Mouse (Mus musculus) lung, embryonic 15.5 days (tissue): Measurements from ENCODE around the gene Nfic. TPM values are rescaled to one million over a fixed set of nuclear protein-coding genes. Genes with fewer than 3 reads are reported as not detected.

ENCODE experiments used
- ATAC-seq: fragments of 200-750 bp; cut with Nextera tagmentation; 2 replicates; pipeline ENCODE4 v1.8.0; 2017; ENCODE audit warnings: moderate number of reproducible peaks, borderline replicate concordance; ENCODE audit not compliant: low FRiP score, low TSS enrichment; ENCODE audit errors: extremely low read depth
- H3K27ac ChIP-seq: fragments of 300-500 bp; sonication (generic); 2 replicates; pipeline ENCODE4 v1.5.1; 2015; ENCODE audit warnings: moderate library complexity, mild to moderate bottlenecking, inconsistent platforms
- H3K27me3 ChIP-seq: fragments of 300-500 bp; sonication (generic); 2 replicates; pipeline ENCODE4 v1.6.1; 2015; ENCODE audit warnings: inconsistent platforms
- H3K36me3 ChIP-seq: fragments of 300-500 bp; sonication (generic); 2 replicates; pipeline ENCODE4 v1.6.1; 2015; ENCODE audit warnings: inconsistent platforms
- H3K4me1 ChIP-seq: fragments of 300-500 bp; sonication (generic); 2 replicates; pipeline ENCODE4 v1.6.1; 2015; ENCODE audit warnings: inconsistent platforms
- H3K4me2 ChIP-seq: fragments of 300-500 bp; sonication (generic); 2 replicates; pipeline ENCODE4 v1.6.1; 2015; ENCODE audit warnings: inconsistent platforms, mild to moderate bottlenecking, moderate library complexity
- H3K4me3 ChIP-seq: fragments of 300-500 bp; sonication (generic); 2 replicates; pipeline ENCODE4 v1.5.1; 2015; ENCODE audit warnings: mild to moderate bottlenecking, inconsistent platforms
- H3K9ac ChIP-seq: fragments of 300-500 bp; sonication (generic); 2 replicates; pipeline ENCODE4 v1.6.1; 2015; ENCODE audit warnings: inconsistent platforms
- H3K9me3 ChIP-seq: fragments of 300-500 bp; sonication (generic); 2 replicates; pipeline ENCODE4 v1.6.1; 2016; ENCODE audit warnings: inconsistent platforms
- WGBS: fragments of 180-500 bp; shearing (Covaris S2); methylation state at CpG from one replicate; pipeline ENCODE4 v1.1.7; 2015; 5-methylcytosine and 5-hydroxymethylcytosine counted together
- polyA plus RNA-seq: library from polyadenylated mRNA; unstranded; fragments of >200 nt; fragmentation: Nextera tagmentation; extraction: Ambion mirVana; gene quantifications from 2 replicates; pipeline ENCODE4 v1.2.1, GENCODE M21; 2015

Gene Nfic
- 86.0 and 87.2 TPM in 2 replicates for polyA plus RNA-seq

- H3K9ac ChIP-seq, result no peak within 1 kb of the TSS
- H3K27ac ChIP-seq, result no peak within 1 kb of the TSS
- H3K4me2 ChIP-seq, result no peak within 1 kb of the TSS
- H3K27me3 ChIP-seq, result peaks cover 100% of the 10 kb centered on the region
- H3K4me3 ChIP-seq, result no peak within 1 kb of the TSS
- H3K36me3 ChIP-seq, result no peaks in the 10 kb centered on the region
- peaks cover 5% of the 10 kb centered on the region; the same call in 1 of the 2 replicates for H3K4me1 ChIP-seq
- ATAC-seq, result no peak
- H3K9me3 ChIP-seq, result no peaks in the 10 kb centered on the region
- 49% methylated on average over 28 of the region's 28 CpGs for WGBS
Observed at GRCm38 (mm10) chr10:81455181-81455895, at the start of gene Nfic. TSS of gene Nfic (minus strand) at chr10:81455635.

GRCm38 (mm10) chr10:81502658-81503057 lies 47.2 kb upstream of the Nfic start:
- H3K27me3 ChIP-seq, result no peaks in the 10 kb centered on the region
- H3K27ac ChIP-seq, result no peak overlapping the region
- peaks cover 8% of the 10 kb centered on the region for H3K4me1 ChIP-seq
- WGBS, result 6% methylated on average over 27 of the region's 36 CpGs
- peak overlapping the region; percentile 28 for H3K4me3 ChIP-seq
- H3K36me3 ChIP-seq, result no peaks in the 10 kb centered on the region
- H3K9me3 ChIP-seq, result no peaks in the 10 kb centered on the region
- peak overlapping the region; percentile 25; the same call in 1 of the 2 replicates for H3K9ac ChIP-seq
- peak overlapping the region; percentile 65 for H3K4me2 ChIP-seq
- no peak for ATAC-seq

- Histone ChIP-seq H3K36me3 (no peaks in the 10 kb centered on the region), H3K4me1 (peaks cover 14% of the 10 kb centered on the region), H3K27ac (no peak overlapping the region), H3K9me3 (no peaks in the 10 kb centered on the region), H3K4me3 (no peak overlapping the region), H3K27me3 (no peaks in the 10 kb centered on the region), H3K4me2 (no peak overlapping the region), H3K9ac (no peak overlapping the region)
- no peak for ATAC-seq
- 77% methylated on average over 5 of the region's 5 CpGs for WGBS
Observed at GRCm38 (mm10) chr10:81501863-81502262, 46.4 kb upstream of the Nfic start.

- Histone ChIP-seq H3K4me3 (peak within 1 kb of the TSS; percentile 12; the same call in 1 of the 2 replicates), H3K27me3 (no peaks in the 10 kb centered on the region), H3K9ac (no peak within 1 kb of the TSS), H3K4me2 (peak within 1 kb of the TSS; percentile 33), H3K9me3 (no peaks in the 10 kb centered on the region), H3K27ac (no peak within 1 kb of the TSS; the same call in 1 of the 2 replicates), H3K4me1 (peaks cover 21% of the 10 kb centered on the region), H3K36me3 (no peaks in the 10 kb centered on the region)
- 71% methylated on average over 3 of the region's 3 CpGs for WGBS
- ATAC-seq, result no peak
Observed at GRCm38 (mm10) chr10:81500032-81500431, 44.6 kb upstream of the Nfic start, which contains the start of gene S1pr4. TSS of gene S1pr4 (minus strand) at chr10:81500132.

- H3K9me3 ChIP-seq, result no peaks in the 10 kb centered on the region
- no peak overlapping the region; the same call in 1 of the 2 replicates for H3K27ac ChIP-seq
- H3K4me2 ChIP-seq, result peak overlapping the region; percentile 33
- H3K9ac ChIP-seq, result no peak overlapping the region
- no peaks in the 10 kb centered on the region for H3K27me3 ChIP-seq
- H3K4me1 ChIP-seq, result peaks cover 27% of the 10 kb centered on the region
- H3K4me3 ChIP-seq, result peak overlapping the region; percentile 12; the same call in 1 of the 2 replicates
- no peak for ATAC-seq
- 72% methylated on average over 23 of the region's 23 CpGs for WGBS
- no peaks in the 10 kb centered on the region for H3K36me3 ChIP-seq
Observed at GRCm38 (mm10) chr10:81499250-81499901, 43.9 kb upstream of the Nfic start.

- no peak for ATAC-seq
- no peak overlapping the region for H3K9ac ChIP-seq
- H3K4me2 ChIP-seq, result peak overlapping the region; percentile 92
- peaks cover under 1% of the 10 kb centered on the region; the same call in 1 of the 2 replicates for H3K36me3 ChIP-seq
- 80% methylated on average over 38 of the region's 38 CpGs for WGBS
- no peaks in the 10 kb centered on the region for H3K27me3 ChIP-seq
- H3K4me1 ChIP-seq, result peaks cover 29% of the 10 kb centered on the region
- peak overlapping the region; percentile 12; the same call in 1 of the 2 replicates for H3K4me3 ChIP-seq
- no peak overlapping the region for H3K27ac ChIP-seq
- no peaks in the 10 kb centered on the region for H3K9me3 ChIP-seq
Observed at GRCm38 (mm10) chr10:81498316-81499249, 43.1 kb upstream of the Nfic start.

GRCm38 (mm10) chr10:81497401-81498270 lies 42.2 kb upstream of the Nfic start:
- peak overlapping the region; percentile 99 for H3K4me3 ChIP-seq
- H3K4me1 ChIP-seq, result peaks cover 26% of the 10 kb centered on the region
- H3K4me2 ChIP-seq, result peak overlapping the region; percentile 92
- no peaks in the 10 kb centered on the region for H3K9me3 ChIP-seq
- WGBS, result 78% methylated on average over 17 of the region's 17 CpGs
- H3K27ac ChIP-seq, result no peak overlapping the region
- H3K27me3 ChIP-seq, result no peaks in the 10 kb centered on the region
- H3K36me3 ChIP-seq, result peaks cover 10% of the 10 kb centered on the region; the same call in 1 of the 2 replicates
- peak overlapping the region; percentile 21; the same call in 1 of the 2 replicates for H3K9ac ChIP-seq
- no peak for ATAC-seq

- Histone ChIP-seq H3K27ac (no peak overlapping the region; the same call in 1 of the 2 replicates), H3K4me3 (peak overlapping the region; percentile 99)
- 31% methylated on average over 4 of the region's 4 CpGs for WGBS
Observed at GRCm38 (mm10) chr10:81496969-81497368, 41.5 kb upstream of the Nfic start.

GRCm38 (mm10) chr10:81496264-81496901 lies 40.9 kb upstream of the Nfic start, which contains the start of gene Ncln:
TSS of gene Ncln (minus strand) at chr10:81496392.
- ATAC-seq, result peak; percentile 97
- H3K9ac ChIP-seq, result peak within 1 kb of the TSS; percentile 94
- H3K27me3 ChIP-seq, result no peaks in the 10 kb centered on the region
- peaks cover 22% of the 10 kb centered on the region for H3K36me3 ChIP-seq
- H3K9me3 ChIP-seq, result no peaks in the 10 kb centered on the region
- H3K27ac ChIP-seq, result peak within 1 kb of the TSS; percentile 80
- H3K4me3 ChIP-seq, result peak within 1 kb of the TSS; percentile 99
- peaks cover 26% of the 10 kb centered on the region for H3K4me1 ChIP-seq
- under 1% methylated on average over 45 of the region's 45 CpGs for WGBS
- peak within 1 kb of the TSS; percentile 92 for H3K4me2 ChIP-seq

More at GRCm38 (mm10) chr10:81496969-81497368, 41.5 kb upstream of the Nfic start:
- ATAC-seq, result no peak
- Histone ChIP-seq H3K4me2 (peak overlapping the region; percentile 92), H3K36me3 (peaks cover 16% of the 10 kb centered on the region), H3K9ac (peak overlapping the region; percentile 21; the same call in 1 of the 2 replicates), H3K4me1 (peaks cover 26% of the 10 kb centered on the region), H3K27me3 (no peaks in the 10 kb centered on the region), H3K9me3 (no peaks in the 10 kb centered on the region)

GRCm38 (mm10) chr10:81495616-81496263 lies 40.3 kb upstream of the Nfic start:
- no peaks in the 10 kb centered on the region for H3K27me3 ChIP-seq
- H3K9me3 ChIP-seq, result no peaks in the 10 kb centered on the region
- peaks cover 28% of the 10 kb centered on the region for H3K36me3 ChIP-seq
- no peak overlapping the region for H3K27ac ChIP-seq
- H3K4me3 ChIP-seq, result peak overlapping the region; percentile 99
- under 1% methylated on average over 41 of the region's 41 CpGs for WGBS
- H3K4me1 ChIP-seq, result peaks cover 26% of the 10 kb centered on the region
- H3K4me2 ChIP-seq, result peak overlapping the region; percentile 92
- H3K9ac ChIP-seq, result peak overlapping the region; percentile 94
- peak; percentile 30; the same call in 1 of the 2 replicates for ATAC-seq
